In the genomic region with DNA sequence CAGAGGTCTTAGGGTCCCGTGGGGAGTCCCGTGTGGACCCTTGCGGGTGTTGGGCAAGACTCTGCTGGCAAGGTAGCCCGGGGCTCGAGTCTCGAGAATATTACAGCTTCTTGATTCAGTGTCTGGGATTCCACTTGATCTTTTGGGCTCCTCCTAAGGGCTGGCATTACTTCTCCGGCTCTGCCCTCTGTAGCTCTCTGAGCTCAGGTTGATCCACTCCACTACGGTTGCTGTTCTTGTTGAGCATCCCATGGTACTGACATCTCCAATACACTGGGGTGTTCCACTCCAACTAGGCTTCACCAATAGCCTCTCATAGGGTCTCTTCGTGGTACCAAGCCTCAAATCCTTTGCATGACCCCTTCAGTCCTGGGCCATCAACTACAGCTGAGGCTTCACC, we compare ENCODE assay signal across 4 mouse cellular contexts.
A peak's percentile ranks its signal among the peaks of the same experiment; 100 is the strongest.
DNase-seq lines count a peak whose midpoint lies in the region; TF ChIP-seq lines count a peak whose summit lies in the region.
"Not testable (repeated sequence)": the region's sequence is repeated elsewhere in the genome, so short reads cannot be mapped to it uniquely, and the experiment has no call there.

No protein-coding gene starts in this region.

- not testable (repeated sequence) for H3K36me3 ChIP-seq in E14TG2a.4 (ENCODE audit: insufficient read depth, low read length); ES-E14 (ENCODE audit: control insufficient read depth, insufficient read depth, low read length, poor library complexity, severe bottlenecking)

- not testable (repeated sequence) for H3K27me3 ChIP-seq in E14TG2a.4 (ENCODE audit: insufficient read depth, low read length)

- not testable (repeated sequence) for DNase-seq in ES-E14 (ENCODE audit: low read depth, low spot score)
- DNase-seq in R1 (ENCODE audit: low read depth, low spot score) (peak; percentile 57), ZHBTc4 (ENCODE audit: low read depth, low spot score) (peak; percentile 54)

- H3K4me1 ChIP-seq in E14TG2a.4 (replicated peaks; ENCODE audit: low read depth, low read length); ES-E14 (ENCODE audit: control insufficient read depth in 2 of 2, insufficient read depth in 2 of 2, low read length in 2 of 2, poor library complexity in 1 of 2): not testable (repeated sequence)

- not testable (repeated sequence) for TF ChIP-seq CTCF in E14TG2a.4 (conservative IDR thresholded peaks at IDR 0.05; ENCODE audit: low read length)

- H3K9me3 ChIP-seq in E14TG2a.4 (ENCODE audit: low read length); ES-E14 (ENCODE audit: control insufficient read depth, insufficient read depth, low read depth, low read length): not testable (repeated sequence)

- in situ Hi-C loops in ES-E14 (cut with MboI; ENCODE audit: low sequenced_read_pairs in 2 of 2, unreplicated experiment in 2 of 2) = not testable (repeated sequence)

- peak overlapping the region; percentile 40; the same call in 1 of the 2 replicates for H3K9ac ChIP-seq in ES-E14 (ENCODE audit: insufficient read depth, low read depth, low read length, poor library complexity, severe bottlenecking)

- H3K27ac ChIP-seq in ES-E14 (ENCODE audit: insufficient read depth, low read depth, low read length, poor library complexity, severe bottlenecking) = not testable (repeated sequence)

- H3K4me3 ChIP-seq in E14TG2a.4 (replicated peaks; ENCODE audit: low read length) = peak overlapping the region; percentile 68
- peak overlapping the region; percentile 37 to 57 for H3K4me3 ChIP-seq in ES-E14 (ENCODE audit: insufficient read depth in 1 of 2, low read depth in 1 of 2, low read length in 2 of 2, poor library complexity in 1 of 2, severe bottlenecking in 1 of 2)
